Mouse (Mus musculus): ENCODE data around the gene Dnajb14. TPM values are rescaled to one million over a fixed set of nuclear protein-coding genes. Genes with fewer than 3 reads are reported as not detected.

The Dnajb14 gene
- 10 to 100 TPM in 1 of 2 experiments, 1 to 10 TPM in 1; 6.6 to 10.4 TPM for polyA plus RNA-seq (2017; shearing (Covaris generic))

DNA sequence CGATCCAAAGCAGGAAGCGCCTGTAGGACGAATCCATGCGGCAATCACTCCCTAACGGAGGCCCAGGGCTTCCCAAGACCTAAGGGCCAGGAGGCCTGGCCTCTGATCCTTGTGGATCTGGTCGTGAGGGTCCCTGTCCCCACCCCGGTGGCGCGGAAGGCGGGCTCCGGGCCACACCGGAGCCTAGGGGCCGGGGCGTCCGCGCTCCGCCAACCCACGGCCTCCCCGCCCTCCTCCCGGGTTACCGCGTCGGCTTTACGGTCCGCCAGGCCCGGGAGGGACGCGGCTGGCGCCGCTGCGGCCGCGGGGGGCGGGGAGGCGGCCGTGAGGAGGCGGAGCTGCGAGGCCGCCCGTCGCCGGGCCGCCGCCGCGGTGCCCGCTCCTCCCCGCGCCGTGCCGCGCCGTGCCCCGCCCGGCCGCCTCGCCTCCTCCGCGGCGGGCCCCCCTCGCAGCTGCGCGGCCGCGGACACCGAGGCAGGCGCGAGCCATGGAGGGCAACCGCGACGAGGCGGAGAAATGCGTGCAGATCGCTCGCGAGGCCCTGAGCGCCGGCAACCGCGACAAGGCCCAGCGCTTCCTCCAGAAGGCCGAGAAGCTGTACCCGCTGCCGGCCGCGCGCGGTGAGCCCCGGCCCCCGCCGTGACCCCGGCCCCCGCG lies at the start of gene Dnajb14:
Gene Dnajb14, plus strand, starts transcription at position 239 of the 657 bp plus-strand sequence.

DNA sequence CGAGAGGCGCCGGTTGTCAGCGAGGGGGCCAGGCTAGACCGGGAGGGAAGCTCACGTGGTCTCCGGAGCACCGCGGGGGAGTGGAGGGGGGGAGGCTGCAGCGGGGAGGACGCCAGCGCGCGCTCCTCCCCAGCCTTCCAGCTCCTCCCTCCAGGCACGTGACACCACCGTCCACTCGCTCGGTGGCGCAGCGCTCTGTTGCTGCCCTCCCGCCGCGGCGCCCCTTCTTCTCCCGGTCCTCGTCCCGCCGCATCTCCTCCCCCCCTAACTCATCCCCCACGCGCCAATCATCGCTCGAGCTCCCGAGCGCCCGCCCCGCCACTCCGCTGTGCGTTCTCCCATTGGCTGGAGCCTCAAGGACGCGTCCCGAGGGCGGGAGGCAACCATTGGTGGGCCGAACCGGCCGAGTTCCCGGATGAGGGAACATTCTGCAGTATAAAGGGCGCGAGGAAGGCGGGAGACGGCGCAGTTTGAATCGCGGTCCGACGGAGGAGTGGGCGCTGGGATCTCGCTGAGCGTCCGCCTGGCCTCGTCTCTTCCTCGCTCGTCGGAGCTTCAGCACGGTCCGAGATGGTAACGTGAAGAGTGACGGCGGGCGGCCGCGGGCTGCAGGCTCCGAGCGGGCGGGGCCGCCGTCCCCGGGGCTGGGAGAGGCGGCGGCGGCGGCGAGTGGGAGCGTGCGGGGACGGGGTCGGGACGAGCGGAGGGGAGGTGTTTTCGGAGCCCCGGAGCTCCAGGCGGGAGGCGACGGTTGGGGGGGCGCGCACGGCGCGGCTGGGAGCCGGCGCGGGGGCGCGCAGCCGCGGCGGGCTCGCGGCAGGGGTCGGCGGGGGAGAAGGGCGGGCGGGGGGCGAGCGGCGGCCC lies 3.1 kb upstream of the Dnajb14 start, which contains the start of gene H2afz:
Gene H2afz, plus strand, starts transcription at position 364 of the 864 bp plus-strand sequence.

GRCm38 (mm10) chr3:137918172-137918931 lies 50.9 kb downstream of the Dnajb14 start, which contains the start of gene Lamtor3:
Lamtor3 (plus strand) TSS chr3:137918506.

Other genes with a start within 250 kb of the Dnajb14 start
- gene Ddit4l, start 246.1 kb upstream of the Dnajb14 start, polyA plus RNA-seq (2017; shearing (Covaris generic)): under 1 TPM in 1 of 2 experiments, not detected in 1; 0.06 TPM
- gene Gm21962, start 196.2 kb upstream of the Dnajb14 start, polyA plus RNA-seq (2017; shearing (Covaris generic)): not detected
- 1,000 to 10,000 TPM; 1,242 to 1,431 TPM for gene H2afz, start 3.2 kb upstream of the Dnajb14 start, polyA plus RNA-seq (2017; shearing (Covaris generic))
- 10 to 100 TPM; 70.8 to 76.7 TPM for gene Lamtor3, start 50.8 kb downstream of the Dnajb14 start, polyA plus RNA-seq (2017; shearing (Covaris generic))
- gene Dapp1, start 113.9 kb downstream of the Dnajb14 start, polyA plus RNA-seq (2017; shearing (Covaris generic)): 100 to 1,000 TPM in 1 of 2 experiments, 10 to 100 TPM in 1; 89.7 to 113 TPM
- gene 1110002E22Rik, start 197.4 kb downstream of the Dnajb14 start, polyA plus RNA-seq (2017; shearing (Covaris generic)): under 1 TPM in 1 of 2 experiments, not detected in 1; 0.34 TPM
- not detected for gene Gm5105, start 199.7 kb downstream of the Dnajb14 start, polyA plus RNA-seq (2017; shearing (Covaris generic))